Mouse (Mus musculus): ENCODE data around the gene Gm49394.

Gene Gm49394

GRCm38 (mm10) chr7:142669751-142670625 lies at the start of gene Gm49394:
TSS of gene Gm49394 (minus strand) at chr7:142669942.
- DNase-seq: no peak

- peak; percentile 9 for DNase-seq
These were observed 45.2 kb upstream of the Gm49394 start for GRCm38 (mm10) chr7:142714783-142715498.

- DNase-seq: no peak
These were observed 37.1 kb upstream of the Gm49394 start for GRCm38 (mm10) chr7:142706873-142707272.

- DNase-seq: no peak
These were observed 29.7 kb upstream of the Gm49394 start for GRCm38 (mm10) chr7:142699334-142699860.

- DNase-seq: no peak
These were observed 8.9 kb upstream of the Gm49394 start for GRCm38 (mm10) chr7:142678611-142679010.

- DNase-seq: peak; percentile 43
These were observed 5.9 kb upstream of the Gm49394 start for GRCm38 (mm10) chr7:142675644-142676043.

GRCm38 (mm10) chr7:142675141-142675540 lies 5.4 kb upstream of the Gm49394 start:
- no peak for DNase-seq

GRCm38 (mm10) chr7:142672120-142672519 lies 2.4 kb upstream of the Gm49394 start:
- peak; percentile 45 for DNase-seq

GRCm38 (mm10) chr7:142671067-142671466 lies 1.3 kb upstream of the Gm49394 start:
- no peak for DNase-seq

- no peak for DNase-seq
These were observed 1.4 kb downstream of the Gm49394 start for GRCm38 (mm10) chr7:142668328-142668727.

- no peak for DNase-seq
These were observed 2.2 kb downstream of the Gm49394 start for GRCm38 (mm10) chr7:142667521-142667920.

- DNase-seq: no peak
These were observed 3.1 kb downstream of the Gm49394 start, which contains the start of gene Igf2 for GRCm38 (mm10) chr7:142666659-142667058. TSS of gene Igf2 (minus strand) at chr7:142666816.

- DNase-seq: no peak
These were observed 3.6 kb downstream of the Gm49394 start for GRCm38 (mm10) chr7:142666109-142666508.

GRCm38 (mm10) chr7:142665364-142665763 lies 4.4 kb downstream of the Gm49394 start:
- no peak for DNase-seq

- DNase-seq: no peak
These were observed 5.2 kb downstream of the Gm49394 start for GRCm38 (mm10) chr7:142664465-142665029.

GRCm38 (mm10) chr7:142663931-142664421 lies 5.8 kb downstream of the Gm49394 start:
- DNase-seq: no peak

- no peak for DNase-seq
These were observed 6.6 kb downstream of the Gm49394 start for GRCm38 (mm10) chr7:142663151-142663550.

GRCm38 (mm10) chr7:142661811-142662210 lies 7.9 kb downstream of the Gm49394 start:
- no peak for DNase-seq

GRCm38 (mm10) chr7:142661046-142661445 lies 8.7 kb downstream of the Gm49394 start:
- DNase-seq: no peak

GRCm38 (mm10) chr7:142660651-142660945 lies 9.1 kb downstream of the Gm49394 start:
- no peak for DNase-seq

- DNase-seq: no peak
These were observed 9.7 kb downstream of the Gm49394 start for GRCm38 (mm10) chr7:142659767-142660650.

GRCm38 (mm10) chr7:142659181-142659681 lies 10.5 kb downstream of the Gm49394 start:
- no peak for DNase-seq

All from right cerebral cortex, adult 18-20 months (tissue).